Mouse (Mus musculus): ENCODE measurements around the gene Npr1. TPM values are rescaled to one million over a fixed set of nuclear protein-coding genes. Genes with fewer than 3 reads are reported as not detected.
A peak's percentile ranks its signal among the peaks of the same experiment; 100 is the strongest.

Npr1 gene
- polyA plus RNA-seq, 1 experiment from 2014 or later: 4.0 TPM

DNA sequence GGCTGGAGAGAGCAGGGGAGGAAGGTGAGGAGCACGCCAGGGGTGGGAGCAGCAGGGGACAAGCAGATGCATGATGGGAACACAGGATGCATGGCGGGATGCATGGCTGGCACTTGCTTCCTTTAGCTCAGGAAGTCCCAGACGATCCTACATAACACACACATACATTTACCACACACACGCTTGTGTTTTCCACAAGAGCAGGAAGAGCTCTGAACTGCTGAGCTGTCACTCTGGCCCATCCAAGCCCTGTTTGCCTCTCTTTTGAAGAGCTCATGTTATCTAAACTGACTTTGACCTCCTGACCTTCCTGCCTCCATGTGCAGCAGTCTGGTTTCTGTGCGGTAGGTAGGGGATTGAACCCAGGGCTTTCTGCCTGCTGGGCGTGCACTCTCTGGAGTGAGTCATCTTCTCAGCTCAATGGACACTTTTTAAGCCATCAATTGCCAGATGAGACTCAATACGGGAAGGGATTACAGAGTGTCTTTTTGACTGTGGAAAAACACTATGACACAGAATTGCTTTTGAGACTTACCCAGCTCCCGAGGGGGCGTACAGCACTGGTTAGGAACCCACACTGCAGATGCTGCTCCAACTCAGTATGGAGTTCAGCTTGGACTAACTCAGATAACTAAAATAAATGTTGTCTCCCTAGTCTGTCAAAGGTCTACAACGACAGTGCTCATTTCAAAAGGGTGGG, 14.1 kb downstream of the Npr1 start:
- Histone ChIP-seq H3K27ac (peak overlapping the region; percentile 37), H3K4me3 (replicated peaks) (peak overlapping the region; percentile 34), H3K36me3 (no peaks in the 10 kb centered on the region), H3K27me3 (no peaks in the 10 kb centered on the region), H3K4me1 (replicated peaks) (peaks cover 22% of the 10 kb centered on the region), H3K9me3 (replicated peaks) (no peaks in the 10 kb centered on the region), H3K9ac (0 out of 2 replicates have a peak overlapping the region, but pooled peaks have one; percentile 33), H3K4me2 (peak overlapping the region; percentile 54)
- 37% methylated on average over 10 of the region's 10 CpGs for WGBS (ENCODE audit: insufficient replicate concordance)
- ATAC-seq (ENCODE audit: low read depth): peak; percentile 44
- DNase-seq: no peak

DNA sequence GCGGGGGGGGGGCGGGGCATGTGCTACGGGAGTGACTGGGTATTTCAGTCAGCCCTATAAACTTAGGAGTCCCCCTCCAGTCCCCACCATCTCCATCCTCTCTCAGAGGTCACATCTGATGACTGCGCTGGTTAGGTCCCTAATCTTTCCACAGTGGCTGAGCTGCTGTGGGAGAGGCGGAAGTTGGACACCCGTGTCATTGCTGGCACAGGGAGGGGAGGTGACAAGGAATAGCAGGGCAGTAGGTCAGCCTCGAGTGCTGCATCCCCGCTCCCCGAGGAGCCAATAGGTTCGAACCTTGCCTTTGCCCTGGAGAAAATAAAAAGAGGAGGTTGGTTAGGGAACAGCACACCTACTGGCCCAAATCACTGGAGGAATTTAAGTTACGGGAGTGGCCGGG, 14.8 kb downstream of the Npr1 start:
- 21% methylated on average over 12 of the region's 12 CpGs for WGBS (ENCODE audit: insufficient replicate concordance)
- Histone ChIP-seq H3K9me3 (replicated peaks) (no peaks in the 10 kb centered on the region), H3K4me3 (replicated peaks) (peak overlapping the region; percentile 34), H3K9ac (peak overlapping the region; percentile 33; the same call in 1 of the 2 replicates), H3K36me3 (no peaks in the 10 kb centered on the region), H3K27me3 (no peaks in the 10 kb centered on the region), H3K4me2 (peak overlapping the region; percentile 54), H3K4me1 (replicated peaks) (peaks cover 28% of the 10 kb centered on the region), H3K27ac (peak overlapping the region; percentile 37; the same call in 1 of the 2 replicates)
- DNase-seq (no peak), ATAC-seq (ENCODE audit: low read depth) (no peak)

DNA sequence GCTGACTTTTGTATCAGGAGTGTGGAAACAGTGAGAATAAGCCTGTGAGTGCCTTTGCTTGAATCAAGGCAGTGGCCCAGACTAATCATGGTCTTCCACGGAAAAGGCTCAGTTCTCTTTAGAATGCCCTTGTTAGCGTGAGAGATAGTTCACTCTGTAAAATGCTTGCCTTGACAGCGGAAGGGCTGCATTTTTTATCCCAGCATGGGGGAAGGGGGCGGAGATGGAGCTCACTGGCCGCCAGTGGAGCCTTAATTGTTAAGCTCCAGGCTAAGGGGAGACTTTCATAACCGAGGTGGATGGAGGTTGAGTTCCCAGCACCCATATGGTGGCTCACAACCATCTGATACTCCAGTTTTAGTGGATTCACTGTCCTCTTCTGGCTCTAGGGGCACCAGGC, 17.0 kb downstream of the Npr1 start:
- ATAC-seq (ENCODE audit: low read depth): no peak
- 60% methylated on average over 6 of the region's 6 CpGs for WGBS (ENCODE audit: insufficient replicate concordance)

DNA sequence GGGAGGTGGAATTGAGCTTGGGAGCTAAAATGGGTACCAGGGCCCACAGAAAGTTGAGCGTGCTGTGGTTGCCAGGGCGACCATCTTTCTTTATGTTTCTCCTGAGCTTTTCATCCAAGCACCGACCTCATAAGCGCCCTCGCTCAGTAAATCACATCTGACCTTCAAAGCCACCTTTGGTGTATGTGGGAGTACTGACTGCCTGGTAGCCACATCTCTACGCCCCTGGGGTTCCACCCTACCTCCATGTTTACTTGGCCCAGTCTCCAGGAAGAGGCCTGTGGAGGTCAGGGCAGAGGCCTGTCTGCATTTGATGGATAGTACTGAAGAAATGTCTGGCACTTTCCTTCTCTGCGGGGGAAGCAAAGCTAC, 18.6 kb downstream of the Npr1 start:
- ATAC-seq (ENCODE audit: low read depth): no peak; the same call in 1 of the 2 replicates
- H3K4me2 ChIP-seq: peak overlapping the region; percentile 67

More for the DNA sequence above, 17.0 kb downstream of the Npr1 start:
- peaks cover 33% of the 10 kb centered on the region for H3K4me1 ChIP-seq (replicated peaks)
- no peaks in the 10 kb centered on the region for H3K9me3 ChIP-seq (replicated peaks)
- H3K36me3 ChIP-seq: no peaks in the 10 kb centered on the region
- DNase-seq: no peak
- no peak overlapping the region for H3K4me3 ChIP-seq (replicated peaks)
- H3K4me2 ChIP-seq: no peak overlapping the region
- H3K27me3 ChIP-seq: no peaks in the 10 kb centered on the region
- no peak overlapping the region for H3K27ac ChIP-seq
- H3K9ac ChIP-seq: no peak overlapping the region

DNA sequence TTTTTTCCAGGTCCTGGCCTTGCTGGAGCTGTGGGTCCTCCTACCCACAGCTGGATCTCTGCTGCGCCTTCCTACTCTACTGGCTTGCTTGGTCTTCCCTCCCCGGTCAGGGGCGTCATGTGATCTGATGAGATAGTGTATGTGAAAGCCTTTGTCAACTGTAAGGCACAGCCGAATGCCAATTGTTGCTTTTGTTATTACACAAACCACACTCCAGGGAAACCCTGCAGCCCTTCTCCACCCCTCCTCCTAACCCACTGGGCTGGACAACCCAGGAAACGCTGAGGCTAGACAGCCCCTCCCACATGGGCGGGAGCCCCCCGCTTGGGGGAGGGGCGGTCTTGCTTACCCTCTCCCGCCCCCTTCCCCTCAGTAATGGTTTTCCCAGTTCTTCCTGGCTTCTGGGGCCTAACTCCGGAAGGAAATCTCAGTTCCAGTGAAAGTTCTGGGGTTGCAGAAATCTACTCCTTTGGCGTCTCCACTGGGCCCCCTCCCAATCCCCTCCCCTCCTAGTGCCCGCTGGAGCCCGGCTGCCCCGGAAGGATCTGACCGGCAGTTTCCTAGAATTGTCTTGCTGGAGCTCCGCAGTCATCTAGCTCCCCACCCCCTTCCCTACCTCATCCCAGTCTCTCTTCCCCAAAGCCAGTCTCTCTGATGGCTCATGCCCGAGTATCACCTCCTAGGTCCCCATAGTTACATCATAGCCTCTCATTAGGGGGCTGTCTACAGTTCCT, 19.1 kb downstream of the Npr1 start:
- Histone ChIP-seq H3K27me3 (no peaks in the 10 kb centered on the region), H3K9me3 (replicated peaks) (no peaks in the 10 kb centered on the region), H3K27ac (peak overlapping the region; percentile 72), H3K36me3 (no peaks in the 10 kb centered on the region), H3K4me2 (peak overlapping the region; percentile 67), H3K9ac (peak overlapping the region; percentile 55), H3K4me1 (replicated peaks) (peaks cover 31% of the 10 kb centered on the region), H3K4me3 (replicated peaks) (peak overlapping the region; percentile 46)
- 2% methylated on average over 17 of the region's 17 CpGs for WGBS (ENCODE audit: insufficient replicate concordance)
- DNase-seq (peak; percentile 42), ATAC-seq (ENCODE audit: low read depth) (peak; percentile 78)

More for the DNA sequence above, 18.6 kb downstream of the Npr1 start:
- 51% methylated on average over 7 of the region's 7 CpGs for WGBS (ENCODE audit: insufficient replicate concordance)
- H3K36me3 ChIP-seq: no peaks in the 10 kb centered on the region
- no peak overlapping the region for H3K4me3 ChIP-seq (replicated peaks)
- H3K27ac ChIP-seq: peak overlapping the region; percentile 72
- no peak for DNase-seq
- no peaks in the 10 kb centered on the region for H3K9me3 ChIP-seq (replicated peaks)
- no peak overlapping the region for H3K9ac ChIP-seq
- H3K4me1 ChIP-seq (replicated peaks): peaks cover 35% of the 10 kb centered on the region
- H3K27me3 ChIP-seq: no peaks in the 10 kb centered on the region

DNA sequence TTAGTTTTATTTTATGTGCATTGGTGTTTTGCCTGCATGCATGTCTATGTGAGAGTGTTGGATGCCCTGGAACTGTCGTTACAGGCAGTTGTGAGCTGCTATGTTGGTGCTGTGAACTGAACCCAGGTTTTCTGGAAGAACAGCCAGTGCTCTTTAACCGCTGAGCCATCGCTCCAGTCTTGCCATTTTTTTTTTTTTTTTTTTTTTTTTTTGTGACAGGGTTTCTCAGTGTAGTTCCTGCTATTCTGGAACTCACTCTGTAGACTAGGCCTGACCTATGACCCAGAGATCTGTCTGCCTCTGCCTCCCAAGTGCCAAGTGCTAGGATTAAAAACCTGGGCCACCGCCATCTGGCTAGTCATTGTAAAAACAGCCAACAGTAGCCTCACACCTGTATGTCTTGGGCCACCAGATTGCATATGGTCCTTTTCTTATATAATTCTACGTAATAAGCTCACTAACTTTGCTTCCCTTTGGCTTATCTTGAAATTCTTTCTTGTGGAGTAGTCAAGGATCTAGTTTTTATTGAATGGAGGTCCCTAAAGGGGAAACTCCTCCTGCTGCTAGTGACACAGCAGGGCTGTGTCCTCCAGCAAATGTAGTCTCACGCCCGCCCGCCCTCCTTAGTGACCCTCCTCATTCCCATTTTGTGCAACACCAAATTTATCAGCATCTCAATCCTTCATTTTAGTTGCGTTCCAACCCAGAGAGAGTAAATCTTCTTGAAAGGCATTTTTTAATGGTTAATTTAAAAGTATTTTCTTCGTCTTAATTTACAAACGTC, 20.1 kb downstream of the Npr1 start:
- Histone ChIP-seq H3K9ac (no peak overlapping the region), H3K4me3 (replicated peaks) (no peak overlapping the region), H3K9me3 (replicated peaks) (no peaks in the 10 kb centered on the region), H3K36me3 (no peaks in the 10 kb centered on the region), H3K27ac (peak overlapping the region; percentile 72), H3K4me2 (peak overlapping the region; percentile 67; the same call in 1 of the 2 replicates), H3K27me3 (no peaks in the 10 kb centered on the region), H3K4me1 (replicated peaks) (peaks cover 21% of the 10 kb centered on the region)
- 59% methylated on average over 11 of the region's 11 CpGs for WGBS (ENCODE audit: insufficient replicate concordance)
- DNase-seq (no peak), ATAC-seq (ENCODE audit: low read depth) (no peak)

DNA sequence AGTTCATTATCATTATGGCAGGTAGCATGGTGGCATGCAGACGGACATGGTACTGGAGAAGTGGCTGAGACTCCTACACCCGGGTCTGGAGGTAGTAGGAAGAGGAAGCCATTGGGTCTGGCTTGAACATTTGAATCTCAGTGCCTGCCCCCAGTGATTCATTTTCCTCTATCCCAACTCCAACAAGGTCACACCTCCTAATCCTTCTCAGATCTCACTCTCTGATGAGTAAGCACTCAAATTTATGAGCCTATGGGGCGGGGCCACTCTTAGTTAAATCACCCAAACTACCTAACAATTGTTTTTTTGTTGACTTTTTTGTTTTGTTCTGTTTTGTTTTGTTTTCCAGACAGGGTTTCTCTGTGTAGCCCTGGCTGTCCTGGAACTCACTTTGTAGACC, 21.7 kb downstream of the Npr1 start:
- 73% methylated on average over 3 of the region's 3 CpGs for WGBS (ENCODE audit: insufficient replicate concordance)
- no peaks in the 10 kb centered on the region for H3K27me3 ChIP-seq
- no peak overlapping the region for H3K27ac ChIP-seq
- H3K36me3 ChIP-seq: no peaks in the 10 kb centered on the region
- no peak overlapping the region for H3K4me2 ChIP-seq
- no peak overlapping the region for H3K9ac ChIP-seq
- peaks cover 21% of the 10 kb centered on the region for H3K4me1 ChIP-seq (replicated peaks)
- DNase-seq: no peak
- H3K4me3 ChIP-seq (replicated peaks): no peak overlapping the region
- no peaks in the 10 kb centered on the region for H3K9me3 ChIP-seq (replicated peaks)
- no peak for ATAC-seq (ENCODE audit: low read depth)

DNA sequence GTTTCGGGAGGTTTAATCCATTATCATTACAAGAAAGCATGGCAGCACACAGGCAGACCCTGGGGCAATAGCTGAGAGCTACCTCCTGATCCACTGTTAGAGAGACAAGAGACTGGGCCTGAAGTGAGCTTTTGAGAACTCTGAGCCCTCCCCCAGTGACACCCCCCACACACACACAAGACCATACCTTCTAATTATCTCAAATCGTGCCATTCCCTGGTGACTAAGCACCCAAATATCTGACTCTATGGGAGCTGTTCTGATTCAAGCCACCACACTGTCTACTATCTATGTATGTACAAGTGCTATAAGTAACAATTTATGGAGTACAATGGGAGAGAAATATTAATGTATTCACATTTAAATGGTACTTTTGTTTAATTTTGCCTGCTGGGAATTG, 24.9 kb downstream of the Npr1 start:
- DNase-seq (no peak), ATAC-seq (ENCODE audit: low read depth) (no peak)
- H3K4me2 ChIP-seq: no peak overlapping the region
- WGBS (ENCODE audit: insufficient replicate concordance): 66% methylated on average over 2 of the region's 2 CpGs
- no peak overlapping the region for H3K27ac ChIP-seq
- H3K4me3 ChIP-seq (replicated peaks): no peak overlapping the region
- H3K9ac ChIP-seq: no peak overlapping the region
- no peaks in the 10 kb centered on the region for H3K9me3 ChIP-seq (replicated peaks)
- H3K4me1 ChIP-seq (replicated peaks): peaks cover 5% of the 10 kb centered on the region
- no peaks in the 10 kb centered on the region for H3K36me3 ChIP-seq
- H3K27me3 ChIP-seq: no peaks in the 10 kb centered on the region

DNA sequence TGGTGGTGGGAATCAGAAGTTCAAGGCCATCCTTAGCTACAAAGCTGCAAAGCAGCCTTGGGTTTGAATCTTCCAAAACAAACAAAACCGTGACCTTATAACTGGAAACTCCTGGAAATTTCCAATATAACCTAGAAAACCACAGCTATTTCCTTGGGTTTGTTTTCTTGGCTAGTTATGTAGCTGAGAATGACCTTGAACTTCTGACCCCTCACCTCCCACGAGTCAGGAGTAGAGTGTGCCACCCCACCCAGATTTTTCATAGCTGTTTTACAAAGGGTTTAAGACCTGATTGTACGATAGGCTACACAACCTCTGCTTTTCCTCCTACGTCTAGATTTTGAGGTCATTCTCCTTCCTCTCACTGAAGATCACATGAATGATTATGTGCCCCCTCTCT, 28.5 kb downstream of the Npr1 start:
- WGBS (ENCODE audit: insufficient replicate concordance): 53% methylated on average over 4 of the region's 4 CpGs
- H3K4me1 ChIP-seq (replicated peaks): peaks cover 15% of the 10 kb centered on the region
- no peak overlapping the region for H3K4me3 ChIP-seq (replicated peaks)
- no peaks in the 10 kb centered on the region for H3K27me3 ChIP-seq
- ATAC-seq (ENCODE audit: low read depth): no peak
- H3K9me3 ChIP-seq (replicated peaks): no peaks in the 10 kb centered on the region
- no peak for DNase-seq
- H3K36me3 ChIP-seq: no peaks in the 10 kb centered on the region
- no peak overlapping the region for H3K9ac ChIP-seq
- no peak overlapping the region for H3K4me2 ChIP-seq
- no peak overlapping the region for H3K27ac ChIP-seq

DNA sequence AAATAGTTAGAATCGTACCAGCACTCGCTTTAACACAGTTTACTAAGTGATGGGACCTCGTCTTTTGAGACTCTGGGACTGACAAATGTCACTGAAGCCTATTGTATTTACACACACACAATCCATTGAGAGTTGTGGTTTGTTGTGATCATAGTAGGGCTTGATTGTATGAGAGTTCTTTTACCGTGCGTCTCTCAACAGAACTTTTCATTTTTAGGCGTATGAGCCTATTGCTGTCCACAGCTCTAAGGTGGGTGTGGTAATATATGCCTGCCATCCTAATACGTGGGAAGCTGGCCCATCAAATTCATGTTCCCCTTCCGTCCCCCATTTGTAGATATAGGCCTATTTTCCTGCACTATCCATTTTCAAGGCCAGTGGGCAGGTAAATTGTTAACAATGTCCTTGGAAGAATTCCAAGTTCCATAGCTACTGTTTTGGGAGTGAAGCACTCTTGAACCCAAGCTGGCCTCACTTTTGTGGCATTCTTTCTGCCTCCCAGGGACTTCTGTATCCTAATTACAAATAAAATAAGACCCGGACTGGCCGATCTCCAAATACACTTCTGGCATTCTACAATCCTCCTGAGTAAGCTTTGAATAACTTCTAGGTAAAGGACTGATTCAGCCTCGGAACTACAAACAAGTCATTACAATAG, 31.5 kb downstream of the Npr1 start:
- peaks cover 3% of the 10 kb centered on the region; the same call in 1 of the 2 replicates for H3K36me3 ChIP-seq
- H3K9ac ChIP-seq: peak overlapping the region; percentile 93
- peak overlapping the region; percentile 96 for H3K27ac ChIP-seq
- H3K9me3 ChIP-seq (replicated peaks): no peaks in the 10 kb centered on the region
- ATAC-seq (ENCODE audit: low read depth) (no peak), DNase-seq (no peak)
- H3K4me2 ChIP-seq: peak overlapping the region; percentile 98
- no peaks in the 10 kb centered on the region for H3K27me3 ChIP-seq
- H3K4me3 ChIP-seq (replicated peaks): peak overlapping the region; percentile 77
- 46% methylated on average over 11 of the region's 11 CpGs for WGBS (ENCODE audit: insufficient replicate concordance)
- H3K4me1 ChIP-seq (replicated peaks): peaks cover 43% of the 10 kb centered on the region
